Mouse (Mus musculus) forebrain, embryonic 10.5 days (tissue): ENCODE measurements around the gene Bud31. TPM values are rescaled to one million over a fixed set of nuclear protein-coding genes. Genes with fewer than 3 reads are reported as not detected.
A peak's percentile ranks its signal among the peaks of the same experiment; 100 is the strongest.

Experiments
- DNase-seq: peaks from one replicate; pipeline ENCODE4 v3.0.0-alpha.2; 2017; ENCODE audit warnings: low spot score; ENCODE audit errors: extremely low spot score
- H3K27ac ChIP-seq: fragments of 300-500 bp; sonication (generic); 2 replicates; pipeline ENCODE4 v1.5.1; 2016; ENCODE audit warnings: mild to moderate bottlenecking
- H3K27me3 ChIP-seq: fragments of 300-500 bp; sonication (generic); 2 replicates; pipeline ENCODE4 v1.6.1; 2016; ENCODE audit warnings: mild to moderate bottlenecking; ENCODE audit not compliant: poor library complexity, severe bottlenecking
- H3K36me3 ChIP-seq: fragments of 300-500 bp; sonication (generic); replicated peaks from 2 replicates; pipeline ENCODE4 v1.6.1; 2016; ENCODE audit warnings: mild to moderate bottlenecking, moderate library complexity
- H3K4me1 ChIP-seq: fragments of 300-500 bp; sonication (generic); 2 replicates; pipeline ENCODE4 v1.6.1; 2016
- H3K4me3 ChIP-seq: fragments of 300-500 bp; sonication (generic); 2 replicates; pipeline ENCODE4 v1.5.1; 2016; ENCODE audit warnings: mild to moderate bottlenecking, moderate library complexity
- H3K9me3 ChIP-seq: fragments of 300-500 bp; sonication (generic); 2 replicates; pipeline ENCODE4 v1.6.1; 2016; ENCODE audit warnings: mild to moderate bottlenecking, moderate library complexity
- WGBS: fragments of 180-500 bp; shearing (Covaris S2); methylation state at CpG from one replicate; pipeline ENCODE4 v1.1.7; 2016; 5-methylcytosine and 5-hydroxymethylcytosine counted together
- polyA plus RNA-seq: library from polyadenylated mRNA; unstranded; fragments of >200 nt; fragmentation: Nextera tagmentation; extraction: Ambion mirVana; gene quantifications from 2 replicates; pipeline ENCODE4 v1.2.1, GENCODE M21; 2016

The Bud31 gene
- polyA plus RNA-seq, 1 experiment from 2014 or later: 253 TPM

GRCm38 (mm10) chr5:145185244-145185643 lies 45.1 kb downstream of the Bud31 start:
- H3K27ac ChIP-seq: no peak overlapping the region
- 89% methylated on average over 2 of the region's 2 CpGs for WGBS
- H3K9me3 ChIP-seq: no peaks in the 10 kb centered on the region
- no peak for DNase-seq
- H3K4me3 ChIP-seq: no peak overlapping the region
- peaks cover 90% of the 10 kb centered on the region for H3K36me3 ChIP-seq
- peaks cover 6% of the 10 kb centered on the region for H3K4me1 ChIP-seq
- H3K27me3 ChIP-seq: no peaks in the 10 kb centered on the region

GRCm38 (mm10) chr5:145189416-145189815 lies 49.3 kb downstream of the Bud31 start:
- DNase-seq: no peak
- H3K4me1 ChIP-seq: peaks cover 19% of the 10 kb centered on the region
- peaks cover 54% of the 10 kb centered on the region for H3K36me3 ChIP-seq
- no peak overlapping the region for H3K4me3 ChIP-seq
- 93% methylated on average over 6 of the region's 6 CpGs for WGBS
- no peak overlapping the region for H3K27ac ChIP-seq
- H3K9me3 ChIP-seq: no peaks in the 10 kb centered on the region
- no peaks in the 10 kb centered on the region for H3K27me3 ChIP-seq

- DNase-seq: no peak
- peaks cover 54% of the 10 kb centered on the region for H3K36me3 ChIP-seq
- H3K27ac ChIP-seq: peak overlapping the region; percentile 96
- peaks cover 19% of the 10 kb centered on the region for H3K4me1 ChIP-seq
- peak overlapping the region; percentile 89 for H3K4me3 ChIP-seq
- 60% methylated on average over 5 of the region's 5 CpGs for WGBS
- H3K9me3 ChIP-seq: no peaks in the 10 kb centered on the region
- H3K27me3 ChIP-seq: no peaks in the 10 kb centered on the region
Observed at GRCm38 (mm10) chr5:145190373-145190772, 50.2 kb downstream of the Bud31 start.

GRCm38 (mm10) chr5:145190875-145191798 lies 51.0 kb downstream of the Bud31 start:
- Histone ChIP-seq H3K27ac (peak overlapping the region; percentile 96), H3K4me1 (peaks cover 19% of the 10 kb centered on the region), H3K27me3 (no peaks in the 10 kb centered on the region), H3K4me3 (peak overlapping the region; percentile 89), H3K36me3 (peaks cover 54% of the 10 kb centered on the region), H3K9me3 (no peaks in the 10 kb centered on the region)
- peak; percentile 92 for DNase-seq
- WGBS: 1% methylated on average over 41 of the region's 41 CpGs

- Histone ChIP-seq H3K36me3 (peaks cover 47% of the 10 kb centered on the region), H3K9me3 (no peaks in the 10 kb centered on the region), H3K27ac (peak within 1 kb of the TSS; percentile 96), H3K4me1 (peaks cover 19% of the 10 kb centered on the region), H3K27me3 (no peaks in the 10 kb centered on the region), H3K4me3 (peak within 1 kb of the TSS; percentile 89)
- no peak for DNase-seq
- 84% methylated on average over 2 of the region's 2 CpGs for WGBS
Observed at GRCm38 (mm10) chr5:145191962-145192361, 51.8 kb downstream of the Bud31 start, which contains the start of gene Atp5j2. TSS of gene Atp5j2 (minus strand) at chr5:145192062.

Other genes starting within 250 kb of the Bud31 start
- gene Smurf1, start 174.5 kb upstream of the Bud31 start, polyA plus RNA-seq: 12.1 and 13.0 TPM in 2 replicates
- gene Gm4871, start 107.6 kb upstream of the Bud31 start, polyA plus RNA-seq: not detected in 2 replicates
- gene 1700018F24Rik, start 97.4 kb upstream of the Bud31 start, polyA plus RNA-seq: not detected in 2 replicates
- 120 and 121 TPM in 2 replicates for gene Arpc1a, start 56.5 kb upstream of the Bud31 start, polyA plus RNA-seq
- not detected in 2 replicates for gene Kpna7, start 56.3 kb upstream of the Bud31 start, polyA plus RNA-seq
- gene Arpc1b, start 26.1 kb upstream of the Bud31 start, polyA plus RNA-seq: 82.9 and 83.4 TPM in 2 replicates
- gene Pdap1, start 124 bp upstream of the Bud31 start, polyA plus RNA-seq: 148 and 151 TPM in 2 replicates
- gene Ptcd1, start 26.7 kb downstream of the Bud31 start, polyA plus RNA-seq: 17.5 and 18.9 TPM in 2 replicates
- 91.4 and 92.5 TPM in 2 replicates for gene Cpsf4, start 26.9 kb downstream of the Bud31 start, polyA plus RNA-seq
- gene Atp5j2, start 51.7 kb downstream of the Bud31 start, polyA plus RNA-seq: 508 and 509 TPM in 2 replicates
- gene Zkscan14, start 61.5 kb downstream of the Bud31 start, polyA plus RNA-seq: 5.9 and 6.5 TPM in 2 replicates
- gene Zkscan5, start 64.2 kb downstream of the Bud31 start, polyA plus RNA-seq: 18.4 and 18.9 TPM in 2 replicates
- 31.0 and 33.8 TPM in 2 replicates for gene Zfp655, start 91.4 kb downstream of the Bud31 start, polyA plus RNA-seq
- 0.42 and 0.46 TPM in 2 replicates for gene Zscan25, start 140.1 kb downstream of the Bud31 start, polyA plus RNA-seq
- gene Cyp3a57, start 204.9 kb downstream of the Bud31 start, polyA plus RNA-seq: not detected in 2 replicates